Mouse (Mus musculus) bone marrow, adult 2 months (tissue): ENCODE data around the gene Nav2. TPM values are rescaled to one million over a fixed set of nuclear protein-coding genes. Genes with fewer than 3 reads are reported as not detected.

Experiments
- H3K27ac ChIP-seq: fragments of 200-500 bp; 2 replicates; pipeline ENCODE4 v1.5.1; 2012; ENCODE audit warnings: low read depth, mild to moderate bottlenecking, control low read depth, inconsistent platforms, low read length; ENCODE audit not compliant: control insufficient read depth, poor library complexity, insufficient read depth
- H3K4me1 ChIP-seq: fragments of 200-500 bp; 2 replicates; pipeline ENCODE4 v1.6.1; 2011; ENCODE audit warnings: low read length; ENCODE audit not compliant: control insufficient read depth, insufficient read depth
- H3K4me3 ChIP-seq: fragments of 200-500 bp; replicated peaks from 2 replicates; pipeline ENCODE3; 2011; ENCODE audit warnings: mild to moderate bottlenecking, low read depth, low read length, control low read depth; ENCODE audit not compliant: control insufficient read depth
- CTCF ChIP-seq: fragments of 200-500 bp; IDR thresholded peaks from 2 replicates; pipeline ENCODE4 v1.5.1; 2011; ENCODE audit warnings: low read length, control low read depth; ENCODE audit not compliant: control insufficient read depth, insufficient read depth
- POLR2A ChIP-seq: fragments of 200-500 bp; IDR thresholded peaks from 2 replicates; pipeline ENCODE4 v1.6.1; 2011; ENCODE audit warnings: low read depth, mild to moderate bottlenecking, control low read depth, low read length, borderline replicate concordance; ENCODE audit not compliant: control insufficient read depth
- WGBS: fragments of 180-500 bp; shearing (Covaris S2); methylation state at CpG from one replicate; pipeline ENCODE4 v1.1.7; 2018; 5-methylcytosine and 5-hydroxymethylcytosine counted together
- polyA plus RNA-seq: library from polyadenylated mRNA; stranded (reverse); fragments of >200 nt; gene quantifications from 2 replicates; pipeline ENCODE4 v1.2.4, GENCODE M21; 2011; ENCODE audit warnings: low replicate concordance; ENCODE audit not compliant: missing spikeins, insufficient read depth, insufficient read length

Gene Nav2
- polyA plus RNA-seq, 1 experiment = 8.5 TPM

DNA sequence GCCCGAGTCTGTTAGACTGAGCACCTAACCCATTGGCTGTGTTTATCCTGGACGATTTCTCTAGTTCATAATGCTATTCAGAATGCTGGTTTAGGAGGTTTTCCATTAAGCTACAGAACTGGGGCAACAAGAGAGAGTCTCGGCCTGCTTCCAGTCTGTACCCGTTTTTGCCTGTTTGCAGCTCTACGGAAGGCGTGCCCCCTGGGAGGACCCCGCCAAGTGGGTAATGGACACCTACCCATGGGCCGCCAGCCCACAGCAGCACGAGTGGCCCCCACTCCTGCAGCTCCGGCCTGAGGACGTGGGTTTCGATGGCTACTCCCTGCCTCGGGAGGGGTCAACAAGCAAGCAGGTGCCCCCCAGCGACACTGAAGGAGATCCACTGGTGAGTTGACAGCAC is 695.7 kb downstream of the Nav2 start:
- Histone ChIP-seq H3K4me1 (peaks cover 1% of the 10 kb centered on the region), H3K27ac (no peak overlapping the region), H3K4me3 (no peak overlapping the region)
- WGBS = 83% methylated on average over 14 of the region's 14 CpGs
- TF ChIP-seq POLR2A = no peak
- no peak for TF ChIP-seq CTCF

- 52% methylated on average over 15 of the region's 15 CpGs for WGBS
Measured at GRCm38 (mm10) chr7:49604965-49605795, 696.7 kb downstream of the Nav2 start.

DNA sequence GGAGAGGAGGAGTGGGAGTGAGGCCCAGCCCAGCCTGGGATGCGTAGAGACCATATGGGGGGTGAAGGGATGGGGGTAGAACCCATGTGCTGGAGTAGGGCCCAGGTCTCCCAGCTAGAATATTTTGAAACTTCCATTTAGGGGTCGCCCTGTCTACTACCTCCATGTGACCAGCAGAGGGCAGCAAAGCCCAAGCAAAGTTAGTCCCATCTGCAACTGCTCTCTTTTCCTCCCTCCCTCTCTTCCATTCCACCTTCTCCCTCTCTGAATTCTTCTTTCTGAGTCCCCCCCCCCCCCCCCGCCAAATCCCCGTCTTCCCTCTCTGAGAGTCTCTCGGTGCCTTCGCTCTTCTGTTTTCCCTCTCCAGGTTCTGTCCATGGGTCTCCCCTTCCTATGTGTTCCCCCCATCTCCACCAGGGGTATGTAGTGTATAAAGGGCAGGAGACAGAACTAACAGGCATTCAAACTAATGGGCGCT is 707.8 kb downstream of the Nav2 start:
- Histone ChIP-seq H3K4me3 (no peak overlapping the region), H3K27ac (no peak overlapping the region), H3K4me1 (no peaks in the 10 kb centered on the region)
- TF ChIP-seq CTCF (peak; percentile 89), POLR2A (no peak)
- 9% methylated on average over 7 of the region's 7 CpGs for WGBS

More at GRCm38 (mm10) chr7:49604965-49605795, 696.7 kb downstream of the Nav2 start:
- Histone ChIP-seq H3K27ac (no peak overlapping the region), H3K4me1 (peaks cover 1% of the 10 kb centered on the region), H3K4me3 (no peak overlapping the region)
- no peak for TF ChIP-seq CTCF
- no peak for TF ChIP-seq POLR2A

- TF ChIP-seq POLR2A (no peak), CTCF (no peak)
- Histone ChIP-seq H3K4me1 (no peaks in the 10 kb centered on the region), H3K27ac (no peak overlapping the region), H3K4me3 (no peak overlapping the region)
- WGBS = 77% methylated on average over 4 of the region's 4 CpGs
Measured at GRCm38 (mm10) chr7:49617087-49617486, 708.6 kb downstream of the Nav2 start.

DNA sequence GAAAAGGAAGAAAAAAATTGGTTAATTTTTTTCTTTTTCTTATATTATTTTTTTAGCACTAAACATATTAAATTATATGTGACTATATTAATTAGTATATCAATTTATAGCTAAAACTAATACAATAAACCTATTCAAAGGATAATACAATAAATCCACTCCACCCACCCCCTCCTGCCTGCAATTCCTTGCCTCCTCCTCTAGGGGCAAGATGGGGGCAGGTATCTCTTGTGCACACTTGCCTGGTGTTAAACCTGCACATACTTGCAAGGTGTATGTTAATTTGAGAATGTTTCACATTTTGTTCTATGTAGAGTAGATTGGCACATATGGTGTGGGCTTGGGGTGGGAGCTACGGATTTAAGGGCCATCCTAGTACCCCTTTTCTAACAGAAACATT is 711.6 kb downstream of the Nav2 start:
- TF ChIP-seq POLR2A (no peak), CTCF (no peak)
- Histone ChIP-seq H3K4me3 (no peak overlapping the region), H3K4me1 (no peaks in the 10 kb centered on the region), H3K27ac (no peak overlapping the region)
- 88% methylated on average over 1 of the region's 1 CpGs for WGBS

- H3K4me1 ChIP-seq = peaks cover 2% of the 10 kb centered on the region; the same call in 1 of the 2 replicates
- H3K27ac ChIP-seq = no peak overlapping the region
- no peak overlapping the region for H3K4me3 ChIP-seq
- 31% methylated on average over 9 of the region's 9 CpGs for whole genome bisulfite sequencing
- no peak for TF ChIP-seq POLR2A
- no peak for TF ChIP-seq CTCF
Measured at GRCm38 (mm10) chr7:49631885-49632284, 723.4 kb downstream of the Nav2 start.

DNA sequence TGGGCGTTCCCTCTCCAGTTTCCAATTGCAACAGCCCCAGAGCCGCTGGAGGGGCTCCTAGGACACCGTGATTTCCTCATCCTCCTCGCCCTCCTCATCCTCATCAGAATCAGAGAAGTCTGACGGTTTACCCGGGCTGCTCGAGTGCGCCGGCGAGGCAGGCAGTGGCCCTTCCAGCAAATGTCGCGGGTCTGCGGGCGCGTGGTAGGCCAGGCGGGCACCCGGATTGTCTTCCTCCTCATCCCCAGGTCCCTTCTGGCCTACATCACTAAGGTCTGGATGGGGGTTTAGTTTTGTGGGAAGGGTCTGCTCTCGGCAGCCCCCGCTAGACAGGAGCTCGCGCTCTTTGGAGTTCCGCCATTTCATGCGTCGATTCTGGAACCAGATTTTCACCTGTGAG is 723.9 kb downstream of the Nav2 start:
- Histone ChIP-seq H3K4me3 (no peak overlapping the region), H3K27ac (no peak overlapping the region), H3K4me1 (peaks cover 2% of the 10 kb centered on the region; the same call in 1 of the 2 replicates)
- no peak for TF ChIP-seq CTCF
- TF ChIP-seq POLR2A = no peak
- 11% methylated on average over 24 of the region's 24 CpGs for WGBS

- H3K4me3 ChIP-seq = peak overlapping the region; percentile 40
- under 1% methylated on average over 33 of the region's 33 CpGs for WGBS
- H3K27ac ChIP-seq = no peak overlapping the region
- no peak for TF ChIP-seq POLR2A
- TF ChIP-seq CTCF = no peak
- H3K4me1 ChIP-seq = peaks cover 2% of the 10 kb centered on the region; the same call in 1 of the 2 replicates
Measured at GRCm38 (mm10) chr7:49633375-49633956, 725.0 kb downstream of the Nav2 start.
